Mouse (Mus musculus) embryonic fibroblast, embryonic 13.5 days (primary cell): ENCODE results near the gene Fam49a. TPM values are rescaled to one million over a fixed set of nuclear protein-coding genes. Genes with fewer than 3 reads are reported as not detected.

Source experiments
- H3K27ac ChIP-seq: 2 replicates; pipeline ENCODE4 v1.5.1; 2012; ENCODE audit warnings: low read length, control low read depth, inconsistent platforms; ENCODE audit not compliant: insufficient read depth
- H3K4me1 ChIP-seq: 2 replicates; pipeline ENCODE4 v1.6.1; 2011; ENCODE audit warnings: low read length; ENCODE audit not compliant: control insufficient read depth, insufficient read depth
- H3K4me3 ChIP-seq: 2 replicates; pipeline ENCODE4 v1.5.1; 2011; ENCODE audit warnings: mild to moderate bottlenecking, control low read depth, low read length; ENCODE audit not compliant: insufficient read depth
- CTCF ChIP-seq: IDR thresholded peaks from 2 replicates; pipeline ENCODE4 v1.5.1; 2011; ENCODE audit warnings: mild to moderate bottlenecking, control low read depth, low read length, moderate library complexity, borderline replicate concordance; ENCODE audit not compliant: insufficient read depth
- POLR2A ChIP-seq: IDR thresholded peaks from 2 replicates; pipeline ENCODE4 v1.6.1; 2011; ENCODE audit warnings: low read depth, mild to moderate bottlenecking, control low read depth, low read length, moderate library complexity
- polyA plus RNA-seq: library from polyadenylated mRNA; stranded (reverse); fragments of >200 nt; gene quantifications from 2 replicates; pipeline ENCODE4 v1.2.4, GENCODE M21; 2011; ENCODE audit warnings: low read depth; ENCODE audit not compliant: missing spikeins, insufficient read length

Gene Fam49a
- polyA plus RNA-seq, 1 experiment: 6.7 TPM

GRCm38 (mm10) chr12:12288586-12288985 is 26.6 kb downstream of the Fam49a start:
- Histone ChIP-seq H3K4me3 (no peak overlapping the region), H3K27ac (no peak overlapping the region), H3K4me1 (no peaks in the 10 kb centered on the region)
- no peak for TF ChIP-seq CTCF
- no peak for TF ChIP-seq POLR2A

GRCm38 (mm10) chr12:12289636-12290035 is 27.7 kb downstream of the Fam49a start:
- no peak overlapping the region for H3K27ac ChIP-seq

GRCm38 (mm10) chr12:12292043-12292618 is 30.2 kb downstream of the Fam49a start:
- H3K27ac ChIP-seq: no peak overlapping the region
- TF ChIP-seq CTCF: no peak
- no peak for TF ChIP-seq POLR2A
- H3K4me3 ChIP-seq: no peak overlapping the region
- no peaks in the 10 kb centered on the region for H3K4me1 ChIP-seq

More at GRCm38 (mm10) chr12:12289636-12290035, 27.7 kb downstream of the Fam49a start:
- TF ChIP-seq POLR2A: no peak
- no peak for TF ChIP-seq CTCF
- no peak overlapping the region for H3K4me3 ChIP-seq
- no peaks in the 10 kb centered on the region for H3K4me1 ChIP-seq

DNA sequence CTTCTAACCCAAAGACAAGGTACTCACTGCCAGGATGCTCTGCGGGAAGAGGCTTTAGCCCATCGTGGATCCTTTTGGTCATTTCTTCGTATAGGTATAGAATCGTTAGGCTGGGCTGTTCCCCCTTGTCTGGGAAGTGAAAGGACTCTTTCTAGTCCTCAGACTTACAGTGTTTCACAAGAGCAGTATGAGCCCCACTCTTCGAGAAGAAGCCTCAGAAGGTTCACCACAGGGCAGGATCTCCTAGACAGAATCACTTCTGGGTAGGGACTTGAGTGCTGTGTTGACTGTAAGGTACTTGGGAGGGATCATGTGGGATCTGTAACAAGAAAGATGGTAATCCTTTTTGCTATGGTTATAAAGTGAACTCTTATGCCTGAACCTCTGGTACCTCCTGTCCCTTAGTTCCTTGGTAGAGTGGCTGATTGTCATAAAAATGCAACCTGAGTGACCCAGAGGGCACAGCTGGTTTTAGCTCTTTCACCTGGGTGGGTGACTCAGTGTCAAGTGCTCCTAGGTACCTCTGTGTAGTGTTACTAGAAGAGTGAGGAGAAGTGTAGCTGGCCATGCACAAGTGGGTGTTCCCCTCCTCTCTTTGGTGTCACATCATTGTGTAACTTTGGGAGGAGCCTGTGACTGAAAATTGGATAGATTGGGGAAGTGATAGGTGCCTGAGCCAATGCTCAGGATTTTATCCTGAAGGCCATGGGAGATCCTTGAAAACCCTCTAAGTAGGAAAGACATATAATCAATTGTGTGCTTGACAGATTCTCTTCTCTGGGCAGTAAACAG is 32.6 kb downstream of the Fam49a start:
- TF ChIP-seq CTCF: no peak
- no peak for TF ChIP-seq POLR2A
- Histone ChIP-seq H3K4me1 (no peaks in the 10 kb centered on the region), H3K4me3 (no peak overlapping the region), H3K27ac (no peak overlapping the region)

GRCm38 (mm10) chr12:12298451-12298850 is 36.5 kb downstream of the Fam49a start:
- no peak for TF ChIP-seq CTCF
- TF ChIP-seq POLR2A: no peak
- no peak overlapping the region for H3K27ac ChIP-seq
- H3K4me3 ChIP-seq: no peak overlapping the region
- peaks cover 4% of the 10 kb centered on the region; the same call in 1 of the 2 replicates for H3K4me1 ChIP-seq

DNA sequence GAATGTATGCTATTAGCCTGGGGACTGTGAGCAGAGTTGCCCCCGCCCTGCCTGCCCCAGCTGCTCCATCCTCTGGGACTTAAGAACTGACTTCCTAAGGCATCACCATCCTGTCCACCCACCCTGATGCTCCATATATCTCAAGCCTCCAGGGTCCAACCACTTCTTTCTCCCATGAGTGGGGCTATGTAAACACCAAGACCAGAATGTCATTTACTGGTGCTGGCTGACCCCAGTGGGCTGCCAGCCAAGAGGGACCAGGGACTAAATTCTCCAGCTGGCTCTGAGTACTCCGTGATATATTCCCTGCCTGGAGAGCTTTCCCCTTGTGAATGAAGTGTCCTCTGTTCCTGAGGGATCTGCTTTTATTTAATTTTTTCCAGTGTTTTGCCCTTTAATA is 37.4 kb downstream of the Fam49a start:
- no peak overlapping the region for H3K4me3 ChIP-seq

GRCm38 (mm10) chr12:12301149-12301548 is 39.2 kb downstream of the Fam49a start:
- TF ChIP-seq POLR2A (no peak), CTCF (no peak)
- Histone ChIP-seq H3K27ac (no peak overlapping the region), H3K4me1 (peaks cover 4% of the 10 kb centered on the region; the same call in 1 of the 2 replicates), H3K4me3 (no peak overlapping the region)

More for the DNA sequence above, 37.4 kb downstream of the Fam49a start:
- Histone ChIP-seq H3K27ac (no peak overlapping the region), H3K4me1 (peaks cover 4% of the 10 kb centered on the region; the same call in 1 of the 2 replicates)
- TF ChIP-seq CTCF (no peak), POLR2A (no peak)

DNA sequence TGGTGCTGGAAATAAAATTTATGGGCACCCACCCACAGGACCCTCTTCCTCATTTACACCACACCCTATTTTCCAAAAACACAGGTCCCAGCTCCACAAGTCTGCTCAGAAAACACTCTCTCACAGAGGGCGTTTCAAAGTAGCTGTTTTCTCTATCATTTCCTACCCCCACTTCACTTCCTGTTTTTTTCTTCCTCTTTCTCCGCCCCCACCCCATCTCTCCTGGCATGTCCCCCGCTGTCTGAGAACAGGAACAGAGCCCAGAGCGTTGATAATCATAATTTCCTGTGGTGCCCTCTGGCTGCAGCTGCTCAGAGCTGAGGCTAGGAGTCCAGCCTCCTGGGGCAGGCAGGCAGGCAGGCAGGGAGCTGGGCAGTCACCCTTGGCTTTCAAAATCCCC is 39.9 kb downstream of the Fam49a start:
- peaks cover 4% of the 10 kb centered on the region; the same call in 1 of the 2 replicates for H3K4me1 ChIP-seq
- no peak for TF ChIP-seq CTCF
- no peak overlapping the region for H3K27ac ChIP-seq
- H3K4me3 ChIP-seq: no peak overlapping the region

DNA sequence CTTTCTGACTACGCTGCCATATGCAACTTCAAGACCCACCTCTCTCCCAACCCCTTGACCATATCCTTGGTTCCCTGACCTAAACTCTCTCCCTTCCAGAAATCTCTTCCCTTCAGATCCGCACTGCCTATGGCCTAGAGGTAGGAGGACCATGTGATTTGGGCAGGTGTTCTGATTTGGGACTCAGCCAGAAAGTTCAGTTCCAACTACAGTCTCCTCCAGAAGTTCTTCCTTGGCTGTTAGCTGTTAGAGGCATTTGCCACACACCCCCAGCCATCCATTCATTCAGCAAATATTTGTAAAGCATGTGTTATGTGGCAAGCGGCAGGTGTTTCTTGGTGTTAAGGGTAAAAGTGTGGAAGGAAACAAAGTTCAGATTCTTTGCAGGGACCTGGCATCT is 44.3 kb downstream of the Fam49a start:
- TF ChIP-seq POLR2A: no peak
- no peak for TF ChIP-seq CTCF
- Histone ChIP-seq H3K4me3 (no peak overlapping the region), H3K4me1 (peaks cover 4% of the 10 kb centered on the region; the same call in 1 of the 2 replicates), H3K27ac (no peak overlapping the region)

DNA sequence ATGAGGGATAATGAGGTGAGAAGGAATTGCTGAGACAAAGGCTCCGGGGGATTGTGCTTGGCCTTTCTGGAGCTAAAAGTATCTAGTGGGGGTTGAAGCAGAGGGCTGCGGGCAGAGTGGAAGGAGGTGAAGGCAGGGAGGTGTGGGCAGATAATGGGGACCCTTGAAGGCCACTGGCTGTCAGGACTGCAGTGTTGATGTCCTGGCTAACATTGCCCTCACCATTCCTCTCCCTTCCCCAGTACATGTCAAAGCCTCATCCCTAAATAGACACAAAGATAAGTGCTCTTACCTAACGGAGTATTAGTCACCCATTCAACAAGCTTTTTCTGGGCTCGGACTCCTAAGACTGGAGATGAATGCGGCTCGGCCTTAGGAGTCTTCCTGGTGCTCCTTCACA is 44.9 kb downstream of the Fam49a start:
- Histone ChIP-seq H3K4me3 (no peak overlapping the region), H3K27ac (no peak overlapping the region), H3K4me1 (no peaks in the 10 kb centered on the region)
- TF ChIP-seq CTCF (no peak), POLR2A (no peak)
